Mouse (Mus musculus) MEL (cell line): ENCODE measurements around the gene Foxf1.

ENCODE experiments used
- CTCF ChIP-seq, 3 experiments: IDR thresholded peaks in 2 of 3; conservative IDR thresholded peaks in 1 of 3; 2 replicates each; pipeline ENCODE4 v1.5.1; 2011 to 2012; ENCODE audit warnings: low read length in 3 of 3, low read depth in 2 of 3, mild to moderate bottlenecking in 2 of 3, improper control_type of control experiment in 1 of 3, inconsistent platforms in 1 of 3, mixed read lengths in 1 of 3, moderate library complexity in 1 of 3; ENCODE audit not compliant: control insufficient read depth in 1 of 3, insufficient read depth in 1 of 3, poor library complexity in 1 of 3, severe bottlenecking in 1 of 3
- EP300 ChIP-seq, 2 experiments: IDR thresholded peaks; 2 replicates each; pipeline ENCODE4 v1.6.1; 2011; ENCODE audit warnings: improper control_type of control experiment in 2 of 2, low read length in 2 of 2, low read depth in 1 of 2, mild to moderate bottlenecking in 1 of 2
- HCFC1 ChIP-seq: IDR thresholded peaks from 2 replicates; pipeline ENCODE4 v1.6.1; 2012; ENCODE audit warnings: low read depth, mild to moderate bottlenecking, inconsistent platforms, low read length, improper control_type of control experiment, moderate library complexity
- MAFK ChIP-seq: IDR thresholded peaks from 2 replicates; pipeline ENCODE4 v1.6.1; 2011; ENCODE audit warnings: low read depth, mild to moderate bottlenecking, low read length, improper control_type of control experiment, borderline replicate concordance
- MYC ChIP-seq: IDR thresholded peaks from 2 replicates; pipeline ENCODE4 v1.6.1; 2011; ENCODE audit warnings: low read depth, mild to moderate bottlenecking, low read length, improper control_type of control experiment, moderate library complexity
- POLR2A ChIP-seq, 2 experiments: IDR thresholded peaks; 2 replicates each; pipeline ENCODE4 v1.6.1; 2011 to 2012; ENCODE audit warnings: low read length in 2 of 2, mild to moderate bottlenecking in 2 of 2, control low read depth in 1 of 2, improper control_type of control experiment in 1 of 2, low read depth in 1 of 2, moderate library complexity in 1 of 2; ENCODE audit not compliant: control insufficient read depth in 1 of 2, insufficient read depth in 1 of 2, poor library complexity in 1 of 2
- POLR2AphosphoS2 ChIP-seq: IDR thresholded peaks from 2 replicates; pipeline ENCODE4 v1.6.1; 2011; ENCODE audit warnings: low read length, improper control_type of control experiment
- SMC3 ChIP-seq: IDR thresholded peaks from 2 replicates; pipeline ENCODE4 v1.6.1; 2011; ENCODE audit warnings: low read depth, low read length, improper control_type of control experiment
- USF1 ChIP-seq: IDR thresholded peaks from 2 replicates; pipeline ENCODE4 v1.6.1; 2014; ENCODE audit warnings: low read depth, mild to moderate bottlenecking, inconsistent platforms, low read length, improper control_type of control experiment, moderate library complexity

- no peak for TF ChIP-seq POLR2AphosphoS2
- TF ChIP-seq POLR2A (IDR thresholded peaks at IDR 0.05; ENCODE audit: control insufficient read depth in 1 of 2, insufficient read depth in 1 of 2, low read depth in 1 of 2, low read length in 2 of 2, poor library complexity in 1 of 2): no peak
- no peak for TF ChIP-seq EP300 (IDR thresholded peaks at IDR 0.05; ENCODE audit: low read depth in 1 of 2, low read length in 2 of 2)
- no peak for TF ChIP-seq HCFC1
- no peak for TF ChIP-seq MYC
- TF ChIP-seq MAFK: no peak
- TF ChIP-seq USF1: no peak
- TF ChIP-seq SMC3: no peak
- TF ChIP-seq CTCF (IDR thresholded peaks at IDR 0.05 in 2 of 3, conservative IDR thresholded peaks at IDR 0.05 in 1 of 3; ENCODE audit: control insufficient read depth in 1 of 3, insufficient read depth in 1 of 3, low read depth in 2 of 3, low read length in 3 of 3, poor library complexity in 1 of 3, severe bottlenecking in 1 of 3): no peak
These were observed 40.3 kb upstream of the Foxf1 start for GRCm38 (mm10) chr8:121043719-121044440.
